Mouse (Mus musculus) lung, adult 2 months (tissue): ENCODE measurements around the gene Defb15.

Experiments used
- CTCF ChIP-seq: fragments of 200-500 bp; IDR thresholded peaks from 2 replicates; pipeline ENCODE4 v1.5.1; 2011; ENCODE audit warnings: mild to moderate bottlenecking, low read length, control low read depth; ENCODE audit not compliant: insufficient read depth
- POLR2A ChIP-seq: fragments of 200-500 bp; IDR thresholded peaks from 2 replicates; pipeline ENCODE4 v1.6.1; 2011; ENCODE audit warnings: low read depth, mild to moderate bottlenecking, control low read depth, low read length, borderline replicate concordance; ENCODE audit errors: extremely low read depth

DNA sequence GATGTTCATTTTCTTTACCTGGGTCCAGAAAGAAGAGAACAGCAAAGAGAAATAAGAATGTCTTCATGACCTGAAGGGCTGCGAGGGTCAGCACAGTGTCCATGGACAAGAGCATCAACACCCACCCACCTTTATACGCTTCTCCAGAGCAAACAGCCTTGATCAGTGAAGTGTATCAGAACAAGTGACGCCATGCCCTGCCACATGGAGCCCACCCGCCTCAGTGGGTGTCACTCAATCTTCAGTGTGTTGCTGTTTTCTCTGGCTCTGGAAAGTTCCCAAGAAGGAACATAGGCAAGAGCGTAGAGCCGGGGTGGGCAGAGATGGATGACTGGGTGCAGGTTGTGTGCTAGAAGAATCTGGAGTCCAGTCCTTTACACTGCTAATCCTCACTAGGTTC lies at the start of gene Defb15:
- TF ChIP-seq CTCF (no peak), POLR2A (no peak)
